Mouse (Mus musculus) C2C12 (cell line): ENCODE data around the gene Il17rd.

Experiments
- CEBPB ChIP-seq: IDR thresholded peaks from one replicate; pipeline ENCODE4 v1.6.1; 2011; ENCODE audit warnings: low read depth, mild to moderate bottlenecking, control low read depth, moderate library complexity
- CTCF ChIP-seq: IDR thresholded peaks from one replicate; pipeline ENCODE4 v1.5.1; 2011; ENCODE audit not compliant: control insufficient read depth, insufficient read depth, insufficient read length
- MAX ChIP-seq: IDR thresholded peaks from one replicate; pipeline ENCODE4 v1.6.1; 2011; ENCODE audit warnings: mild to moderate bottlenecking, control low read depth
- MYOD1 ChIP-seq: IDR thresholded peaks from one replicate; pipeline ENCODE4 v1.6.1; 2011; ENCODE audit warnings: low read depth; ENCODE audit not compliant: control insufficient read depth, insufficient read length
- USF1 ChIP-seq: IDR thresholded peaks from one replicate; pipeline ENCODE4 v1.6.1; 2011; ENCODE audit warnings: low read depth, mild to moderate bottlenecking, control low read depth, moderate library complexity

GRCm38 (mm10) chr14:27114362-27115274, 75.9 kb downstream of the Il17rd start, which contains the start of gene Arhgef3:
- TF ChIP-seq MYOD1 = no peak
- TF ChIP-seq CTCF = no peak
- TF ChIP-seq MAX = no peak
- no peak for TF ChIP-seq USF1
- no peak for TF ChIP-seq CEBPB
